Mouse (Mus musculus): Measurements from ENCODE around the gene Zcchc2.

DNA sequence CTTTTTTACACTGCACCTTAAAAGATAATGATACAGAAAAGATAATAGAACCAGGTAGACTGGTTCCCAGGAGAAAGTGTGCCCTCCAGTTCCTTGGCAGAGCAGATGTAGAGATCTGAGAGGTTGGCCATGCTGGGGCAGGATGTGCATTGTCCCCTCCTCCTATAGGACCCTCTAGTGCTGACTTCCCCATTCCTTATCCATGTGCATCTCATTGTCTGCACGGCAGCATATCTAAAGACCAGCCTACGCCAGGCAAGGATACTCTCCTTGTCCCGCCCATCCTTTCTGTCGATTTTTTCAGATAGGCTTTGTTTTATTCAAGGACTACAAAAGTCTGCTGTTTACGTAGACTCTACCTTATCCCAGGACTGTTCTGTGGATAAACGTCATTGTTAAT lies 26.1 kb downstream of the Zcchc2 start:
- no peak for TF ChIP-seq POLR2A (IDR thresholded peaks at IDR 0.05; ENCODE audit: low read depth, low read length)
- no peak for TF ChIP-seq CTCF (IDR thresholded peaks at IDR 0.05; ENCODE audit: borderline replicate concordance, insufficient read depth, low read length)
